Mouse (Mus musculus): ENCODE results near the gene Fgfr2. TPM values are rescaled to one million over a fixed set of nuclear protein-coding genes. Genes with fewer than 3 reads are reported as not detected.
"Not testable (repeated sequence)": the region's sequence is repeated elsewhere in the genome, so short reads cannot be mapped to it uniquely, and the experiment has no call there.

The Fgfr2 gene
- polyA plus RNA-seq, 1 experiment from 2014 or later = 99.3 TPM

DNA sequence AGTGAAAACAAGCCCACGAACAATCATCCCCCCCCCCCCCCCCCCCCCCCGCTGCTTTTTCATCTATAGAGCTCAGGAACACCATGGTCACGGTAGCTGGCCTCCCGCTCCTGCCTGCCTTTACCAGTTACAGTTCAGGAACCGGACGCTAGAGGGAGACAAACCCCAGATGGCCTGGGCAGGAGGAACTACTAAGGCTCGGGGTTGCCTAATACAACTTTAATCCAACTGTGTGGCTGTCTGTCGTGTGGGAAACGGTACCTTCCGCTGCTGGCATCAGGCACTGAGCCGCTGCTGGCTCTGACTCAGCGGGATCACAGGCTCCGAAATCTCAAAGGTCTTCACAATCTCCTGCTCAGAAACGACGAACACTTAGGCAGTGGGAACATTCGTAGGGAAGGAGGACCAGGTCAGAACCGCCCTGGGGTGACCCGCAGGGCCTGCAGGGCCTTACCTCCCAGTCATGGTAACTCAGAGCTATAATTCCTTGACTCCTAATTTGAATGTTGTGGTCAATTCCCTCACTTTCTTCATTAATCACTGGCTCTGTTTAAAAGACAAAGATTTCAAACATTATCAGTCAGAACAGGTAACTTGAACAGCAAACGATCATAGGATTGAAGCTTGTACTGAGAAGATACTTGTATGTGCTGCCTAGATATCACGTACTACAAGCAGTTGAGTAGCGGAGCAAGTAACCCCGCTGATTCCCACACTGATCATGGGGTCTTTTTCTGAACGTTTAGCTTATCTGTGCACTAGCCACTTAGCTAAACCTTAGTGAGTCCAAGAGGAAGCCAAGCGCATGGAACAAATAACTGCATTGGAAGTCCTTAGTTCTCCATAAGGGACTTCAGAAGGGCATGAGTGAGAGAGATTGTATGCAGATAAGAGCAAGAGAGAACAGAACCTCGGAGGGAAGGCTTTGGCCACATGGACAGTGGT, 2589.6 kb downstream of the Fgfr2 start:
- Histone ChIP-seq H3K27me3 (ENCODE audit: low read depth, poor library complexity, severe bottlenecking) (no peaks in the 10 kb centered on the region), H3K36me3 (peaks cover 98% of the 10 kb centered on the region), H3K4me1 (peaks cover 3% of the 10 kb centered on the region; the same call in 1 of the 2 replicates), H3K9me3 (replicated peaks) (no peaks in the 10 kb centered on the region), H3K4me3 (no peak overlapping the region), H3K27ac (replicated peaks) (0 out of 2 replicates have a peak overlapping the region, but pooled peaks have one; percentile 52)
- 56% methylated on average over 24 of the region's 25 CpGs for WGBS
- peak; percentile 87 for DNase-seq (ENCODE audit: low spot score)

DNA sequence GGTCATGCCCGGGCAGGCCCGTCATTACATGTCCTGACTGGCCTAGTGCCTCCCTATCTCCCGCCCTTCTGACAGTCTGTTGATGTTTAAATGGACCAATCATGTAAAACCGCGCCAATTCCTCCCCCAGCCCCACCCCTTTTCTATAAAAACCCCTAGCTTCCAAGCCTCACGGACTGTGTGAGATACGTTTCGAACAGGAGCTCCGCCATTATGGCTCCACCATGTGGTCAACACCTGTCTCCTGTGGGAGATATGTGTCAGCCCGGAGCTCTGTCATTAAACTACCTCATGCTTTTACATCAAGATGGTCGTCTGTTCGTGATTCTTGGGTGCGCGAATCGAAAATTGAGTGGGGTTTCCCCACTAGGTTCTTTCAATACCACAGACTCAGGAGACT, 2592.0 kb downstream of the Fgfr2 start:
- H3K36me3 ChIP-seq = peaks cover 76% of the 10 kb centered on the region
- H3K27me3 ChIP-seq (ENCODE audit: low read depth, poor library complexity, severe bottlenecking); H3K4me1 ChIP-seq; H3K4me3 ChIP-seq; DNase-seq (ENCODE audit: low spot score); H3K27ac ChIP-seq (replicated peaks); H3K9me3 ChIP-seq (replicated peaks): not testable (repeated sequence)
- 96% methylated on average over 15 of the region's 15 CpGs for WGBS

DNA sequence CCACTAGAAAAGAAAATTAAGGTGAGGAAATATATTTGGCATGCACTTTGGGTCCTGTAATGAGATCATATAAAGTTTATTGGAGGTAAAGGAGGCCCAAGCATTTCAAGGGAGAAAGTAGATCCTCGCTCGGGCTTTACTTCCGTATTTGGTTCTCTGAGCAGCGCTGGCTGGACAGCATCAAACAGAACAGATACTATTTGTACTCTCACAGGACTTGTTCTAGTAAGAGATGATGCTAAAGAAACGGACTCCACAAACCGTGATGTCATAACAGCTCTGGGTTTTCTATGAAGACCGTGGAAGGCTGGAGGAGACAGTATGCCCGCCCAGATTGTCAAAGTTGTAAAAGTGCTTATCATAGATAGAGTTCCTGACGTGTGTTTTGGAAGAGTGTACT, 2595.8 kb downstream of the Fgfr2 start:
- Histone ChIP-seq H3K27me3 (ENCODE audit: low read depth, poor library complexity, severe bottlenecking) (no peaks in the 10 kb centered on the region), H3K9me3 (replicated peaks) (no peaks in the 10 kb centered on the region), H3K27ac (replicated peaks) (no peak overlapping the region), H3K4me1 (no peaks in the 10 kb centered on the region), H3K36me3 (peaks cover 38% of the 10 kb centered on the region), H3K4me3 (no peak overlapping the region)
- WGBS = 89% methylated on average over 9 of the region's 9 CpGs
- DNase-seq (ENCODE audit: low spot score) = no peak

DNA sequence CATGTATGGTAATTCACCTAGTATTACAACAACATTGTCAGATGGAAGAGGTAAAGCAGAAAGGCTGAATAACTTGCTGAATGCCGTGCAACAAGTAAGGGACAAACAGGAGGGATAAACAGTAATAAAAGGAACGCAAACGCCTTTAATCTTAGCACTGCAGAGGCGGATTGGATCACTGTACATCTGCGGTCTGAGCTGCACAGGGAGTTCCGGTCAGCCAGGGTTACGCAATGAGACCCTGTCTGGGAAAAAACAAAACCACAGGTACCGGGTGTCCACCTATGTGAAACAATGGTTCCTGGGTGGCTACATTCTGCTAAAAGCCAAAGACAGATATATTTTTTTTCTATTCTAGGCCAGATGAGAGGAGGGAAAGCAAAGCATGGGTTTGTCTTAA, 2599.7 kb downstream of the Fgfr2 start:
- no peaks in the 10 kb centered on the region for H3K27me3 ChIP-seq (ENCODE audit: low read depth, poor library complexity, severe bottlenecking)
- H3K36me3 ChIP-seq = peaks cover 2% of the 10 kb centered on the region; the same call in 1 of the 2 replicates
- peaks cover 14% of the 10 kb centered on the region for H3K4me1 ChIP-seq
- H3K9me3 ChIP-seq (replicated peaks) = no peaks in the 10 kb centered on the region
- H3K4me3 ChIP-seq = no peak overlapping the region
- WGBS = 94% methylated on average over 8 of the region's 8 CpGs
- DNase-seq (ENCODE audit: low spot score) = no peak
- no peak overlapping the region for H3K27ac ChIP-seq (replicated peaks)

DNA sequence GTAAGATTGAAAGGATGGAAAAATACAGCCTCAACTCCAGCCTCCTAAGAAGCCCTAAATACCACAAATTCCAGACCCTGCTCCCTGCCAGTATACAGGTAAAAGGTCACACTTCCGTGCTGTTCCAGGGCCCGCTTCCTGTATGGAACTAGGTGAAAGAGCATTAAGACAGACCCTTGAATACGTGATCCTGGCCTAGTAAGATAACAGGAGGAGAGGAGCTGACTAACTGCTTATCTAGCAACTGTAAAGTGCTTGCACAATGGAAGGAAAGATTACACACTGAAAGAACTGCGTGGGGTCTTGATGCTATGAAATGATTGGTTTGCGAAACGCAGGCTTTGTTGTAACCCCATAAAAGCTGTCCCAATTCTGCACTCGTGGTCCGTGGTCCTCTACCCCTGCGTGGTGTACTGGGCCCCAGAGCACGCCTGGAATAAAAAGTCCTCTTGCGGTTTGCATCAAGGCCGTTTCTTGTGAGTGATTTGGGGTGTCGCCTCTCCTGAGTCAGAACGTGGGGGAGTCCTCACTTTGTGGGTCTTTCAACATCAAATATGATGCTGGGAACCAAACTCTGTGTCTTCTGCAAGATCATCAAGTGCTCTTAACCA, 2602.2 kb downstream of the Fgfr2 start:
- 90% methylated on average over 14 of the region's 14 CpGs for WGBS
- no peak overlapping the region for H3K27ac ChIP-seq (replicated peaks)

DNA sequence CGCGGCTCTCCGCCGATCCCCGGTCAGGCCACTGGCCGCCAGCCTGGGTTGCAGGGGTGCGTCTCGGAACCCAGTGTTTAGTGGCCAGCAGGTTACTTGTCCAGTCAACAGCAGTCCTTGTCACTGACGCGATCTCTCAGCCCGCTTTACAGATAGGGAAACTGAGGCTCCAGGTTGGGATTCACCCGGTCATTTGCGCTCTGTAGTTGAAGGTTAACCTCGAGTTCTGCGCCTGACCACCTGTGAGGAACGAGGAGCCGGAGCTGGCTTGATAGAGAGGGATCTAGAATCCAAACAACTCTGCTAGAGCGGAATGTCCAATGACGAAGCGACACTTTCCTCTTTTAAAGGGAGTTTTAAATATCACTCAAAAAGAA, 2603.1 kb downstream of the Fgfr2 start, which contains the start of gene Ate1:
Ate1 (minus strand) TSS at position 321 of the 377 bp plus-strand sequence.
- WGBS = 22% methylated on average over 20 of the region's 20 CpGs
- Histone ChIP-seq H3K9me3 (replicated peaks) (no peaks in the 10 kb centered on the region), H3K36me3 (peaks cover 6% of the 10 kb centered on the region), H3K4me1 (peaks cover 27% of the 10 kb centered on the region), H3K27ac (replicated peaks) (peak within 1 kb of the TSS; percentile 97), H3K27me3 (ENCODE audit: low read depth, poor library complexity, severe bottlenecking) (no peaks in the 10 kb centered on the region), H3K4me3 (peak within 1 kb of the TSS; percentile 78)
- DNase-seq (ENCODE audit: low spot score) = no peak

More for the DNA sequence above, 2602.2 kb downstream of the Fgfr2 start:
- H3K9me3 ChIP-seq (replicated peaks) = no peaks in the 10 kb centered on the region
- no peaks in the 10 kb centered on the region for H3K27me3 ChIP-seq (ENCODE audit: low read depth, poor library complexity, severe bottlenecking)
- H3K4me3 ChIP-seq = no peak overlapping the region
- H3K4me1 ChIP-seq = peaks cover 27% of the 10 kb centered on the region
- no peaks in the 10 kb centered on the region for H3K36me3 ChIP-seq
- DNase-seq (ENCODE audit: low spot score) = no peak

DNA sequence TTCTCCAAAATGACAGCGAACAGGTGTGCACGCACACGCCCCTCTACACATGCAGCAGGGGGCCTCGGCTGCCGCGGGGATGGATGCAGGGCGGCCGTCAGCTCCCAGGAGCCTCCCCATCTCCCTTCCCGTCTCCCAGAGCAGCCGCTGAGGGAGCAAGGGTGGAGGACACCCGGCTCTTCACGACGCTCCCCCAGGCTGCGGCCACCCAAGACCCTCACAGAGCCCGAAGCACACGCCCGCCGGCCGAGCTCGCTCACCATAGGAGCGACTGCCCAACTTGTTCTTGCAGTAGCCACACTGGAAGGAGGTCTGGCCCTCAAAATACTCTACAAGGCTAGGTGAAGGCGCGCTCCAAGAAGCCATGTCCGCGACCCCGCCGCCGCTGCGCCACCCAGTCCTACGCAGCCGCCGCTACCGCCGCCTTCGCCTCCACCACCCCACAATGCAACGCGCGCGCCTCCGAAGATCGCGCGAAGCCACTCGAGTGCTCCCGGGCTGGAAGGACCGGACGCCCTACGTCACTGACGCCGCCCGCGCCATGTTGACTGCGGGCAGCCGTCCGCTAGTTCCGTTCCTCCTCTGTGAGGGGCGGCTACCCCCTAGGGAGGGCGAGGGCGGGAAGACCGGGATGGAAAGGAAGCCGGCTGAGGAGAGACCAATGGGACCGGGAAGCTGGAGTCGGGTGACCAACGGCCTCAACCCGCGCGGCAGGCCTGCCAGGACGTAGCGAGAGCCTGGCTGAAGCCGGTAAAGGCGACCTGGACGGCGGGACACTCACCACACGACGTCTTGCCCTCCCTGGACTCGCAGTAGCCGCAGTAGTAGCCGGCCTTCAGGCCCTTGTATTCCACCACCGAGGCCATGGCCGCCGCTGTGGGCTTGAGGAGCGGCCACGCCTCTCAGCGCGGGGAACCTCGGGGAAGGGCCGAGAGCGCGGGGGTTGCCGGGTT, 2603.8 kb downstream of the Fgfr2 start:
- peaks cover 12% of the 10 kb centered on the region for H3K36me3 ChIP-seq
- peak; percentile 98 for DNase-seq (ENCODE audit: low spot score)
- no peaks in the 10 kb centered on the region for H3K9me3 ChIP-seq (replicated peaks)
- peak overlapping the region; percentile 97 for H3K27ac ChIP-seq (replicated peaks)
- peaks cover 27% of the 10 kb centered on the region for H3K4me1 ChIP-seq
- WGBS = under 1% methylated on average over 90 of the region's 90 CpGs
- no peaks in the 10 kb centered on the region for H3K27me3 ChIP-seq (ENCODE audit: low read depth, poor library complexity, severe bottlenecking)
- peak overlapping the region; percentile 78 for H3K4me3 ChIP-seq

DNA sequence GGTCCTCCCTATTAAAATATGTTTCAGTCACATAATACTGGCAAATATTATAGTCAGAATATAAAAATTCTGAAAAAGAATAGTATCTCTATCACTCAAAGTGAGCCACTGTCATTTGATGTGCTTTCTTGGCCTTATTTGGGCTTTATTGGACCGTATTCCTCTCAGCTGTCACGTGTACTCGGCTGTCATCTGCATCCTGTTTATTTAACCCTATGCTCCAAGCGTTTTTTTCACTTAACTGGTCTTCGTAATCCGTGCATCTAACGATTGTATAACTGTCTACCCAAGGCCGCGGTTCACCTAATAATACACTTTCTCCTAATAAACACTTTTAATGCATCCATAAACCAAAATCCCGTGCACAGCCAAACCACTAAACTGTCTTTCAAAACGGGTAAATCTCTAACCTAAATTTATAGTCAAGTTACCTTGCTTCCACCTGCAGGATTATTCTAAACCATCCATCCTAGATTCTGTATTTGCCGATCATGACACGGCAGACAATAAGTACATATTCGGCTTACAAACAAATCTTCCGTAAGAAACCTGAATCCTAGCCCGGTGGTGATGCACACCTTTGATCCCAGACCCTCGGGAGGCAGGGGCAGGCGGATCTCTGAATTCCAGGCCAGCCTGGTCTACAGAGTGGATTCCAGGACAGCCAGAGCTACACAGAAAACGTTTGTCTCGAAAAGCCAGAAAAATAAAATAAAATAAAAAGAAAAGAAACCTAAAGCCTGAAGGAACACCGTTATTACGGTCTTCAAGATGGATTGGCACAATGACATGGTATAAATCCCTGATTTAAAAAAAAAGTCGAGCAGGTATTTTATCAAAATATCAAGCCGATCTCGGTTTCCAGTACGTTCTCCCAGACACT, 2604.7 kb downstream of the Fgfr2 start:
- Histone ChIP-seq H3K27me3 (ENCODE audit: low read depth, poor library complexity, severe bottlenecking) (no peaks in the 10 kb centered on the region), H3K9me3 (replicated peaks) (no peaks in the 10 kb centered on the region), H3K36me3 (peaks cover 21% of the 10 kb centered on the region), H3K27ac (replicated peaks) (peak overlapping the region; percentile 97), H3K4me3 (peak overlapping the region; percentile 78), H3K4me1 (peaks cover 27% of the 10 kb centered on the region)
- 55% methylated on average over 26 of the region's 26 CpGs for WGBS
- DNase-seq (ENCODE audit: low spot score) = no peak

DNA sequence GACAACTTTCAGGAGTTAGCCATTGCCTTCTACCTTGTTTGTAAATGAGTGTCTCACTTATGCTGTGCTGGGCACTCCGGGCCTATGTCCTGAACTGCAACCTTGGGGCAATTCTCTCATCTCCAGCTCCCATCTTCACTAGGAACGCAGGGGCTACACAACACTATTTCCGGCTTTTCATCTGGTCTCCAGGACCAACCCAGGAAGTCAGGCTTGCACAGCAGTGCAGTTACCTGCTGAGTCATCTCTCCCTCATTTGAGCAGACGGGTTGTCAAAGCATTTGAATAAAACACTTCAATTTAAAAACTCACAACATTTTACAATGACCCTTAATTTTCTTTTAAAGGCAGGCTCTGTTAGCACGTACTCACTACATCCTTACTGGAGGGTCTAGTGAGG, 2612.9 kb downstream of the Fgfr2 start:
- no peaks in the 10 kb centered on the region for H3K27me3 ChIP-seq (ENCODE audit: low read depth, poor library complexity, severe bottlenecking)
- peaks cover 95% of the 10 kb centered on the region for H3K36me3 ChIP-seq
- no peaks in the 10 kb centered on the region for H3K9me3 ChIP-seq (replicated peaks)
- H3K4me3 ChIP-seq = no peak overlapping the region
- DNase-seq (ENCODE audit: low spot score) = no peak
- 93% methylated on average over 5 of the region's 5 CpGs for WGBS
- H3K4me1 ChIP-seq = no peaks in the 10 kb centered on the region
- no peak overlapping the region for H3K27ac ChIP-seq (replicated peaks)

DNA sequence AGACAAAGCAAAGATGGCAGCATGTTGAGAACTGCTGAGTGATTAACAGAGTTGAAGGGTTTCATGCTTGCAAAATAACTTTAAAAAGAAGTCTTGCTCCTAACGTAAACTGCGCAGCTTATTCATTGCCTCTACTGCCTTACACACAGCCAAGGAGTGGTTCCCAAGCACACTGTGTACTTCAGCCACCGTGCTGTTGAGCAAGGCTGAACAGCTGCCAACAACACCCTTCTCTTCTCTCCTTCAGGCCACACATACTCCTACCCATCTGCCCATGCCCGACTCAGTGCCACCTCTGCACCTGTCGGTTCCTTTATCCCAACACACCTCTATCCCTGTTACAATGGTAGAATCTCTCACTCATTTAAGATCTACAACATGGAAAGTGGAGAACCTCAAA, 2620.1 kb downstream of the Fgfr2 start:
- WGBS = 98% methylated on average over 5 of the region's 5 CpGs
- Histone ChIP-seq H3K36me3 (peaks cover 89% of the 10 kb centered on the region), H3K9me3 (replicated peaks) (no peaks in the 10 kb centered on the region)

DNA sequence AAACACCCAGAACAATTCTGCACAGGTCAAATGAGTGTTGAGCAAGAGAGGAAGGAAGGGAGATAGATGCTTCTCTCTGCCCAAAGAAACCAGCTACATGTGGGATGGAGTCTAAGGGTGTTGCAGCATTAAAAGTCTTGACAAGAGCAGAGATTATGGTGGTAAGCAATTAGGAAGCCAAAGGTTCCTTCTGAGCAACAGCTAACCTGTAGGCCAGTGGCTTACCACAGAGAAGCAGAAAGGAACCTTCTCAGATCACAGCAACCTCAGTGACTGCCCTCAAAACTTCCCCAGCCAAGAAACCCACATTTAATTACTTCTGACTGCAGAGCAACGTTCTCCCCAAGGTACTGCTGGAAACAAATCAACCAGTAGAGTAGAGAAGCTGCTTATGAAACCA, 2621.7 kb downstream of the Fgfr2 start:
- Histone ChIP-seq H3K36me3 (peaks cover 80% of the 10 kb centered on the region), H3K27ac (replicated peaks) (no peak overlapping the region), H3K9me3 (replicated peaks) (no peaks in the 10 kb centered on the region), H3K4me1 (no peaks in the 10 kb centered on the region), H3K27me3 (ENCODE audit: low read depth, poor library complexity, severe bottlenecking) (no peaks in the 10 kb centered on the region), H3K4me3 (no peak overlapping the region)
- DNase-seq (ENCODE audit: low spot score) = no peak
- WGBS = 89% methylated on average over 1 of the region's 1 CpGs

More for the DNA sequence above, 2620.1 kb downstream of the Fgfr2 start:
- Histone ChIP-seq H3K27me3 (ENCODE audit: low read depth, poor library complexity, severe bottlenecking) (no peaks in the 10 kb centered on the region), H3K4me3 (no peak overlapping the region), H3K27ac (replicated peaks) (no peak overlapping the region), H3K4me1 (no peaks in the 10 kb centered on the region)
- DNase-seq (ENCODE audit: low spot score) = no peak
